Mouse (Mus musculus) urinary bladder, adult 2 months (tissue): ENCODE data around the gene Armc9. TPM values are rescaled to one million over a fixed set of nuclear protein-coding genes. Genes with fewer than 3 reads are reported as not detected.

Source experiments
- DNase-seq: peaks from one replicate; pipeline ENCODE4 v3.0.0; 2022; ENCODE audit warnings: low spot score
- polyA plus RNA-seq: library from polyadenylated mRNA; depleted of rRNA; stranded (reverse); fragments of >200 nt; gene quantifications from 2 replicates; pipeline ENCODE4 v1.2.3, GENCODE M21; 2012

Armc9 gene
- polyA plus RNA-seq, 1 experiment: 9.0 TPM

DNA sequence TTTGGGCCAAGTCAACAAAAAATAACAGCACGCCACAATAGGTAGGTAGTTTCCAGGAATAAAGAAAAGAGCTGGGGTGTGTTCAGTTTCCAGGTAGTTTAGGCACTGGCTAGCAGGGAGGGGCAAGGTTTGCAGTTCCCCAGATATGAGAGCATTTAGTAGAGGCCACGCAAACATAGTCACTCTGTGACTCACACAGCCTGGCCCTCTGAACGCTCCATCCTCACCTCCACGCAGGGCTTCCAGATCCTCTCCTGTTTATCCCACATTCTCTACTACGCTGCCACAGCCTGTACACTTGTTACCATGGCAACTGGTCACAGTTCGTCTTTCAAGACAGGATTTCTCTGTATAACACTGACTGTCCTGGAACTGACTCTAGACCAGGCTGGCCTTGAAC, 70.6 kb downstream of the Armc9 start:
- no peak for DNase-seq

GRCm38 (mm10) chr1:86228653-86229052, 74.1 kb downstream of the Armc9 start:
- no peak for DNase-seq

DNA sequence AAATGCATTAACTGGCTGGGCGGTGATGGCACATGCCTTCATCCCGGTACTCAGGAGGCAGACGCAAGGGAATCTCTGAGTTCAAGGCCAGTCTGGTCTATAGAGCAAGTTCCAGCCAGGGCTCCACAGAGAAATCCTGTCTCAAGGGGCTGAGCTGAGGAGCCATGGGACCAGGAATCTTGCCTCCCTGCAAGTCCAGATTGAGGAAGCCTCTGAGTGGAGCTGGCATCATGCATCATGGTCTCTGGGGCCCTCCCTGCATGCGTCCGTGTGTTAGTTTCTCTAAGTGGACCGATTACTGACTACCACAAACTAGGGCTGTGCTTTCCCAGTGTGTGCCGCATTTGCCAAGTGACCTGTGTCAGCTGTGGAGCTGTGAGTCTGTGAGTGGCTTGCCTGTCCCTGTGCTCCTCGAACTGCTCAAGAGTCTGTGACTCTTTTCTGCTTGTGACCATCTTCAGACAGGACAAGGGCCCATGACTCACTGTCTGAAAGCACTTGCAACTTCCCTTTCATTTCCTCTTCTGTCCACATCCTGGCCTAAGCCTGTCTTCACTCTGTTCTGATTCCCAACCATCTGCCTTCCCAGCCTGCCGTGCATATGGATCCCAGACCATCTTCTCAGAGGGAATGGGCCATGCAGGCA, 74.7 kb downstream of the Armc9 start:
- no peak for DNase-seq

DNA sequence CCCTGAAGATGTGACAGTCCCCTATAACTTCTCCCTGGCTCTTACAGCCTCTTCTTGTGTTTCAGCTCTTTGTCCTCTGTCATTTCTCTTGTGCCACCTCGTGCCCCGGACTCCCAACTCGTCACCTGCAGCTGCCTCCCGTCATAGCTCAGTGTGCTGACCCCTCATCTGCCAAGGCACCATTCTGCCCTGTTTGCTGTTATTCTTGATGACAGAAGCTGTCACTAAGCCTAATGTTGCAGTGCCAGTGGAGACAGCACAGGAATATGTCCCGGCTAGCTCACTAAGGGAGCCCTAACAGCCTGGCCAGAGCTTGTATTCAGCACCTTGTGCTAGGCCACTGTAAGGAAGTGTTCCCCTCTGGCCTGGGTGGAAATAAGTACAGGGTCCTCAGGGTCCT, 78.1 kb downstream of the Armc9 start:
- DNase-seq: no peak

GRCm38 (mm10) chr1:86233808-86234207, 79.2 kb downstream of the Armc9 start:
- DNase-seq: no peak

GRCm38 (mm10) chr1:86235118-86235517, 80.5 kb downstream of the Armc9 start:
- no peak for DNase-seq

DNA sequence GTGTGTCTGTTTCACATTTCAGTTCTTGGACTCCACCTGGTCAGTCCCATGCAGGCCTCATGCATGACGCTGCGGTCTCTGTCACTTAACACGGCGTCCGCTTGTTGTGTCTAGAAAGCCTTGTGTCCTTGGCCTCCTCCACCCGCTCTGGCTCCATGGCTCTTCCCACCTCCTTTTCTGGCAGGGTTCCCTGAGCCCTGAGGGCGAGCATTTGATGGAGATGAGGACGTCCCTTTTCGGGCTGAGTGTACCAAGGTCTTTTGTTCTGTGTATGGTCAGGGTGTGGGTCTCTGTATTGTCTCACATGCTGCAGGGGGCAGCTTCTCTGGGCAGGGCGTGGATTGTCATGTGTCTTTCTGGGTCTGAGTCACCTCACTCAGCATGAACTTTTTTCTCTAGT, 81.9 kb downstream of the Armc9 start:
- DNase-seq: no peak

DNA sequence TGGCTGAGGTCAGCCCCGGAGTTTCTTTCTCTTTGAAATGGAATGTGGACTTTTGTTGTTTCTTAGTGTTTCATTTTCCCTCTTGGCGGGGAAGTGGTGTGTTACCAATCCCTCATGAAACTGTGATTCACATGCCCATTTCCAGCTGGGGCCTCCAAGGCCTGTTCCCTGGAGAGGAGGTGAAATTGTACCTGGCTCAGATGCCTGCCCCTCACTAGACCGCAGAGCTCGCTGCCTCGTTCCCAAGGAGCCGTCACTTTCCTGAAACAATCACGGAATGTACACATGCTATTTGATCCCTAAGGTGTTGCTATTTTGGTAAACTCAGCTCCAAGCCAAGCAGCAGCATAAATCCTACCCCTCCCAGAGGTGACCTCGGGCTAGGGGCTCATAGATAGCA, 84.4 kb downstream of the Armc9 start:
- DNase-seq: no peak

DNA sequence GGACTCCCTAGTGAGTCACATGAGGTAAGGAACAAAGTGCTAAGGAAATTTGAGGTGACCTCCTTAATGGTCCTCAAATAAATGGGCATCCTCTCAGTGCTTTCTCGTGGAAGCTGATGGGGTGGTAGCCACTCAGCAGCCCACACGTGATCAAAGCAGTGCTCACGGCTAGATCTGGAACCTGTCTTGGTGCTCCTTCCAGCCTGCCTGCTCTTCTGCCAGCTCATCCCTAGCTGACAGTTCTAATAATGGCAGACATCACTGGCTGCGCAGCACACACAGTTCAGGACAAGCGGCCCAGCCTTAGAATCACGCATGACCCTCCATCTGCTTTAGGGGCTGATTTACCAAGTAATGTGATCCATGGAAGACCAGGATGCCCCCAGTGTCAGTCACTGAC, 85.3 kb downstream of the Armc9 start:
- DNase-seq: no peak

- no peak for DNase-seq
Measured at GRCm38 (mm10) chr1:86240959-86241358, 86.4 kb downstream of the Armc9 start.

GRCm38 (mm10) chr1:86243490-86243889, 88.9 kb downstream of the Armc9 start:
- DNase-seq: no peak

GRCm38 (mm10) chr1:86245301-86246085, 90.9 kb downstream of the Armc9 start:
- DNase-seq: no peak

- DNase-seq: no peak
Measured at GRCm38 (mm10) chr1:86253410-86253809, 98.8 kb downstream of the Armc9 start.

DNA sequence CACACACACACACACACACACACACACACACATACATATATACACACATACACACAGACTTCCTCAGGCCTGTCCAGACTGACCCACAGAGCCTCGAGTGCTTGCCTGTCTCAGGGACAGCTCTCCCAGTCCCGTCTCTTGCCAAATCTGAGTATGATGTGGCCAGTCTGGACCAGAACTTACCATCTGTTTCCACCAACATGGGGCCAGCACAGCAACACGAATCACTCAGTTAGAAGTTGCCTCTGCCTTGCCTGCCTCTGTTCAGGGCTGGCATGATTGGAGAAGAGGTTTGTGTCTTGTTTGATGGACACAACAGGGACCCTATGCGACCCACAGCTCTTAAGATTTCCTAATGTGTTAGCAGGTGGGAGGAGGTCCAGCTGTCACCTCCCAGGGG, 101.7 kb downstream of the Armc9 start:
- DNase-seq: no peak

DNA sequence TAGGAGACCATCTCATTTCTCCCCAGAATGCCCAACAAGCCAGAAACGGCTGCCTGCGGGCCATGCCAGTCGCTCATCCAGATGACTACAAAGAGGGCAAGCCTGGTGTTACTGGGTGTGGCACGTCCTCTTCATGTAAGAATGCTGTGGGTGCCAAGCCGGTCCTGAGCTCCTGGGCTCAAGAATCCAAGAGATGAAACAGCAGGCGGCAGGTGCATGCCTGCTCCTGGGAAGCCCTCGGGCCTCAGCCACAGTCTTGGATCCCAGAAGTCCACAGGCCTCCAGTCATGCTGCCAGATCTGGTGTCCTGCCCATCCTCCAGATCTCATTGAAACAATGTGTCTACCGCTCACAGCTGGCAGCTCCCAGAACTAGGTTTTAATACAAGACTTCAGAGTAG, 102.6 kb downstream of the Armc9 start:
- no peak for DNase-seq

GRCm38 (mm10) chr1:86258171-86258824, 103.7 kb downstream of the Armc9 start:
- no peak for DNase-seq

DNA sequence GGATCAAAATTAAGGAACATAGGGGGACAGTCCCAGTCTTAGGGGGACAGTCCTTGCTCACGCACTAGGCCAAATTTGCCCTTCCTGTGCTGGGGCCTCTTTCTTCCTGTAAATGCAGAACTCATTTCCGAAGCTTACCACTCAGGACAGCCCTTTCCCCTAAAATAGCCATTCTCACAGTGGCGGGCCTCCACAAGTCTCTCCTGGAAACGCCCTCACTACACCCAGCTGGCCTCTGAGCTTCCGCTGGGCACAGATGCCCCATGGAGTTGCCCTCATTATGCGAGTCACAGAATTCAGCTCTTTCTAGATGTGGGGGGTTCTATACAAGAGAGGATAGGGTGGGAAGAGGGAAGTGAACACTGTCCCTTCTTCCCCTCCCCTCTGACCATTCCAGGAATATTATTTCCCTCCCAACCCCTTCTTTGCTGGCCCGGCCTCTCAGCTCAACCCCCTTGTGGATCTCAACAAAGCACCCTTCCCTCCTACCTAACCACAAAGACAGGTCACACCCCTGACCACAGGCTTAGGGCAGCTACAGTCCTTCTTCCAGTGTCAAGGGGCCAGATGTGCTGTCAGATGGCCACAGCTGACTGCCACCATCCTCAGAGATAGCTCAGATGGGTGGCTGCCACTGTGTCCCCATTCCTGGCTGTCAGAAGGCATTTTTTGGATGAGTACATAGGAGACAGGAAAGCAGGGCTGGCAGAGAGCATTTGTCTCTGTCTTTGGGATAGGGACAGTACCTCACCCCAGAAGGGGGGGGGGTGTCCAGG, 109.2 kb downstream of the Armc9 start:
- no peak for DNase-seq

DNA sequence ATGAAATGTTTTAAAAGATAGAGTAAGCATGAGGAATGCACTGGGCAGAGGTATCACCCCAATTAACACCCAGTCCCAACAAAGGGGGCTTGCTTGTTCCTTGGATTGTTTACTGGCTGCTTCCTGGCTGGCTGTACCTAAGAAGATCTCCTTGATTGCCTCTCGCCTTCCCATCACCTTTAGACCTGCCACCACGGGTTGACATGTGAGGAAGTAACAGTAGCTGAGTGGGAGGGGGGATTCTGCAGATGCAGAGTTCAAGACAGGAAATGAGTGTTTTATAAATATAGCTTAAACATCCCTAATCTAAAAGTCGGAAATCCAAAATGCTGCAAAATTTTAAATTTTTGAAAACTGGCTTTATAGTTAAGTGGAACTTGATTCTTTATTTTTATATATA, 110.5 kb downstream of the Armc9 start:
- DNase-seq: no peak

- no peak for DNase-seq
Measured at GRCm38 (mm10) chr1:86268492-86269189, 114.1 kb downstream of the Armc9 start.

GRCm38 (mm10) chr1:86269190-86269508, 114.6 kb downstream of the Armc9 start:
- DNase-seq: no peak

- DNase-seq: no peak
Measured at GRCm38 (mm10) chr1:86271707-86272106, 117.1 kb downstream of the Armc9 start.

GRCm38 (mm10) chr1:86277055-86277454, 122.5 kb downstream of the Armc9 start:
- DNase-seq: no peak
